Mouse (Mus musculus) embryonic facial prominence, embryonic 11.5 days (tissue): Measurements from ENCODE around the gene Crb3. TPM values are rescaled to one million over a fixed set of nuclear protein-coding genes. Genes with fewer than 3 reads are reported as not detected.

ENCODE experiments used
- ATAC-seq: fragments of 200-750 bp; cut with Nextera tagmentation; replicated peaks from 2 replicates; pipeline ENCODE4 v1.8.0; 2017; ENCODE audit warnings: low read depth; ENCODE audit not compliant: insufficient number of reproducible peaks, low FRiP score, low TSS enrichment
- DNase-seq: peaks from one replicate; pipeline ENCODE4 v3.0.0-alpha.2; 2015; ENCODE audit warnings: low spot score
- H3K27ac ChIP-seq: fragments of 300-500 bp; sonication (generic); replicated peaks from 2 replicates; pipeline ENCODE4 v1.5.1; 2014; ENCODE audit warnings: mild to moderate bottlenecking, low read depth, low read length, control low read depth
- H3K27me3 ChIP-seq: fragments of 300-500 bp; sonication (generic); 2 replicates; pipeline ENCODE4 v1.6.1; 2014; ENCODE audit warnings: mild to moderate bottlenecking, low read length, moderate library complexity, mixed read lengths; ENCODE audit not compliant: control insufficient read depth, insufficient read depth
- H3K36me3 ChIP-seq: fragments of 300-500 bp; sonication (generic); replicated peaks from 2 replicates; pipeline ENCODE4 v1.6.1; 2014; ENCODE audit warnings: low read depth, mild to moderate bottlenecking, low read length, moderate library complexity, mixed read lengths; ENCODE audit not compliant: control insufficient read depth, insufficient read depth
- H3K4me1 ChIP-seq: fragments of 300-500 bp; sonication (generic); 2 replicates; pipeline ENCODE4 v1.6.1; 2014; ENCODE audit warnings: low read length, mixed read lengths; ENCODE audit not compliant: control insufficient read depth, insufficient read depth
- H3K4me2 ChIP-seq: fragments of 300-500 bp; sonication (generic); 2 replicates; pipeline ENCODE4 v1.6.1; 2014; ENCODE audit warnings: low read depth, mild to moderate bottlenecking, control low read depth, low read length, moderate library complexity
- H3K4me3 ChIP-seq: fragments of 300-500 bp; sonication (generic); 2 replicates; pipeline ENCODE4 v1.5.1; 2014; ENCODE audit warnings: low read depth, low read length, control low read depth
- H3K9ac ChIP-seq: fragments of 300-500 bp; sonication (generic); replicated peaks from 2 replicates; pipeline ENCODE4 v1.6.1; 2014; ENCODE audit warnings: mild to moderate bottlenecking, control low read depth, low read length
- H3K9me3 ChIP-seq: fragments of 300-500 bp; sonication (generic); replicated peaks from 2 replicates; pipeline ENCODE4 v1.6.1; 2016; ENCODE audit warnings: mild to moderate bottlenecking, low read length, inconsistent platforms, mixed read lengths; ENCODE audit not compliant: control insufficient read depth
- WGBS: fragments of 180-500 bp; shearing (Covaris S2); extraction: QIAGEN DNeasy Blood & Tissue Kit; methylation state at CpG from one replicate; pipeline ENCODE4 v1.1.7; 2014; 5-methylcytosine and 5-hydroxymethylcytosine counted together
- polyA plus RNA-seq: library from polyadenylated mRNA; unstranded; fragments of >200 nt; fragmentation: Nextera tagmentation; extraction: Ambion mirVana; gene quantifications from 2 replicates; pipeline ENCODE4 v1.2.1, GENCODE M21; 2014

Gene Crb3
- 5.1 and 5.3 TPM in 2 replicates for polyA plus RNA-seq

DNA sequence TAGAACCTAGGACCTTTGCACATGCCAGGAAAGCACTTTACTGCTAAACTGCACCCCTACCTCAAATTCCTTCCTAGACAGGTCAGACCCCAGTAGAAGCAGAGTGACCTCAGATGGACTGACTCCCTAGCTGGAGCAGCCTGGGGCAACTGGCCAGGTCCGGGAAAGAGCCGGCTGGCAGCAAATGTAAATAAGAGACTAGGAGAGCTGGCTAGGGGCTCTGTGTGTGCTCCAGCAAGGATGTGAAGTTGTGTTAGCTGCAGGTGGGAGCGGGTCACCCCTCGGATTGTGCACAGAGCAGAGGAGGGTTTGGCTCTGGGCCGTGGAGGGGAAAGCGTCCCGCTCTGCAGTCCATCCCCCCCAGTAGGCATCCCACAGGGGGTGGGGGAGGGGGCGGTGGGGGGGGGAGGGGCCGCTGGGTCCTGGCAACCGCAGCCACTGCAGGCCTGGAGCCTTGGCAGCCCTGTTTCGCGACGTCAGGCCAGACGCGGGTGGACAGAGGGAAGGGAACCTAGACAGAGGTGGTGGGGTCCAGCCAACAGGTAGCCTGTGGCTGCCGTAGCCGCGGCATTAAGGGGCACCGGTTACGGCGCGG lies at the start of gene Crb3:
Gene Crb3 (plus strand): TSS at position 215 of the 595 bp plus-strand sequence.
- peaks cover 3% of the 10 kb centered on the region for H3K4me1 ChIP-seq
- 0% methylated on average over 18 of the region's 22 CpGs for WGBS
- H3K27ac ChIP-seq: no peak within 1 kb of the TSS
- peak within 1 kb of the TSS; percentile 51 for H3K4me2 ChIP-seq
- H3K27me3 ChIP-seq: peaks cover 24% of the 10 kb centered on the region
- no peaks in the 10 kb centered on the region; the same call in 1 of the 2 replicates for H3K36me3 ChIP-seq
- H3K4me3 ChIP-seq: peak within 1 kb of the TSS; percentile 74
- ATAC-seq (no peak; the same call in 1 of the 2 replicates), DNase-seq (no peak)
- H3K9me3 ChIP-seq: no peaks in the 10 kb centered on the region
- H3K9ac ChIP-seq: peak within 1 kb of the TSS; percentile 67

DNA sequence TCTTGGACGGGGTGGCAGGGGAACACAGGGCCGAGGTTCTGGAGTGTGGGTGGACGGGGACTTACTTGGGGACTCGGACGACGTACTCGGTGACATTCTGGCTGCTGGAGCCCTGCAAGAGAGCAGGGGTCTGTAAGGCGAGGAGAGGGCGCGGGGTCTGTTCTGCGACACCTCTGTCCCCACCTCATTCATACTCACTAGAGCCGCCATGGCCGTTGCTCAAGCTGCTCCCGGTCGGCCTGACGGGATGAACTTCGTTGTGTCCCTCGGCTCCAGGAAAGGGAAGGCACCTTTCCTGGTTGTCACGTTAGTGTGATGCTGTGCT lies 48.0 kb upstream of the Crb3 start:
- Histone ChIP-seq H3K9me3 (no peaks in the 10 kb centered on the region), H3K4me1 (no peaks in the 10 kb centered on the region), H3K4me3 (peak overlapping the region; percentile 74), H3K27ac (no peak overlapping the region; the same call in none of the 2 replicates), H3K4me2 (peak overlapping the region; percentile 84), H3K9ac (peak overlapping the region; percentile 86), H3K27me3 (no peaks in the 10 kb centered on the region), H3K36me3 (peaks cover 5% of the 10 kb centered on the region; the same call in 1 of the 2 replicates)
- ATAC-seq (peak; percentile 26), DNase-seq (no peak)
- WGBS: 1% methylated on average over 19 of the region's 19 CpGs

DNA sequence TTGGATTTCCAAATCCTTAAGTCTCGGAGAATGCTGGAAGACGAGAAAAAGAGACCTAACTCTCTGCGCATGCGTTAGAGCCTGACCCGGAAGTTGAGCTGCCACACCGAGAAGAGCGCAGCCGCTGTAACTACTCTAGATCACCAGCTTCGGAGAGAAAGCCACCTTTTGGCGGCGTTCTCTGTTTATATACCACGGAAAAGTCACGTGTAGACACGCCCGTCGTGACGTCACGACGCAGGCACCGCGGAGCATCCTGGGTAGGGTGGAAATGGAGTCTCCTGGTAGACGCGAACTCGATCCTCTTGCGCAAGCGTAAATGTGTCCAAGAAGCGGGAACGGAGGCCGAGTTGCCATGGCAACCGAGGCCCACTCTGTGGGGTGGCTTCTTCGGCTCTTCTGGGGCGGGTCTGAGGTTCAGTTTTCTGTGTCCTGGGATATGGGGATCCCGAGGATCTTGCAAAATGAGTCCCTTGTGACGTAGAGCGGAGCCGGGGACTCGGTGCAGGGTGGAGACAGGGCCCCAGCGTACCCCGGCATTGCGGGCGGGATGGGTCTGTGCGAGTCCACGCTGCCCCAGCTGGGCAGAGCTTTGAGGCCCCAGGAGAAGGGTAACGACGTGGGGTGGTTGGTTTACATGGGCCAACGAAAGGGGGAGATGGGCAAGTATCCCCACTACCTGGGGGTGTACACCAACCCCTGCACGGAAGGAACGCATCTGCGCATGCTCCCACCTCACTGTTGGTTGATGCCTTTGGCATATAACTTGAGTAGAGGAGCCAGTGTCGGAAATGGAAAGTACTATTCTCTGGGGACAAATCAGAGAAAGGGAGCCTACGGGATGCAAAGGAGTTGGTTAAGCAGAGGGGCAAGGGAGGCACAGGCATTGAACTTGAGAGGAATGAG lies 47.4 kb upstream of the Crb3 start, which contains the start of the genes Gtf2f1 and Gm17949:
Gene Gtf2f1 (minus strand): TSS at position 53 of the 906 bp plus-strand sequence.
Gene Gm17949 (plus strand): TSS at position 234 of the 906 bp plus-strand sequence.
- Histone ChIP-seq H3K27me3 (no peaks in the 10 kb centered on the region), H3K27ac (peak within 1 kb of the TSS; percentile 87), H3K4me2 (peak within 1 kb of the TSS; percentile 85), H3K36me3 (peaks cover 5% of the 10 kb centered on the region; the same call in 1 of the 2 replicates), H3K4me3 (peak within 1 kb of the TSS; percentile 74), H3K9ac (peak within 1 kb of the TSS; percentile 86), H3K9me3 (no peaks in the 10 kb centered on the region), H3K4me1 (no peaks in the 10 kb centered on the region)
- WGBS: under 1% methylated on average over 51 of the region's 51 CpGs
- ATAC-seq (peak; percentile 88), DNase-seq (peak; percentile 100)

DNA sequence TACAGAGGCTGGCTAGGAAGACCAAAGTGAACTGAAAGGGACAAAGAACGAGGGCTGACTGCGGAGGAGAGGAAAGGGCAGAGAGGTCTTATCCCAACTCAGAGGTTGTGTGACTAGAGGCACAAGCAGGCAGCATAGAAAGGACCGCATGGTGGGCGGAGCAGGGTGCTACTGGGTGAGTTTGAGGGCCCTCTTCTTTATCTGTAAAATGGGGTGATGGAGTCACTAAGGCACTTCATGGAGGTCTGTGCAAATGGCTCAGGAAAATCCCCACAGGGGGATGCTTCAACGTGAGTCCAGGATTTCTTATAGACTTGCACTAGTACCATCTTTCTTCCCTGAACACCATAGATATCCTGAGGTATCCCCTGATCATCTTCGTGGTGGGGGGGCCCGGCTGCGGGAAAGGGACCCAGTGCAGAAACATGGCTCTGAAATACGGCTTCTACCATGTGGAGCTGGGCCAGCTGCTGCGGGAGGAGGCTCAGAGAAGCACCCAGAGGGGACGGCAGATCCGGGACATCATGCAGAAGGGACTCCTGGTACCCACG lies 46.6 kb upstream of the Crb3 start:
- no peaks in the 10 kb centered on the region for H3K9me3 ChIP-seq
- 76% methylated on average over 13 of the region's 13 CpGs for WGBS
- ATAC-seq (no peak), DNase-seq (no peak)
- H3K4me3 ChIP-seq: peak overlapping the region; percentile 74; the same call in 1 of the 2 replicates
- H3K9ac ChIP-seq: peak overlapping the region; percentile 73
- H3K27ac ChIP-seq: no peak overlapping the region
- no peaks in the 10 kb centered on the region for H3K27me3 ChIP-seq
- H3K4me2 ChIP-seq: peak overlapping the region; percentile 85
- no peaks in the 10 kb centered on the region for H3K4me1 ChIP-seq
- no peaks in the 10 kb centered on the region; the same call in 1 of the 2 replicates for H3K36me3 ChIP-seq

DNA sequence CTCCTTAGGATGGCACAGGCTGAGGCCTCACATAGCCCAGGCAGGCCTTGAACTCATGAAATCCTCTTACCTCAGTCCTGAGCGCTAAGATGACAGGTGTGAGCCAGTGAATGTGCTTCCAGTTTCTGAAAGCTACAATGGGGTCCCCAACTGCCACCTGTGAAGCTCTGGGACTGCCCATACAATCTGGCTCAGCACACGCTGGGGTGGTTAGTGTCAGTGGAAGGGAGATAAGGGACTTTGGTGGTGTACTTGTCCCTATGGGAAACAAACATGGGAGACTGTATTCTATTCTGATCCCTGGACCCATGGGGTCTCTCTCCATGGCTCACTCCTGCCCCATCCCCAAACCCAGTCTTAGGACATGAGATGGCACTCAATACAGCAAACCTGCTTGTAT lies 39.2 kb upstream of the Crb3 start:
- DNase-seq: no peak
- Histone ChIP-seq H3K4me2 (no peak overlapping the region), H3K36me3 (peaks cover 26% of the 10 kb centered on the region), H3K9ac (no peak overlapping the region), H3K4me1 (no peaks in the 10 kb centered on the region), H3K27me3 (no peaks in the 10 kb centered on the region), H3K9me3 (no peaks in the 10 kb centered on the region), H3K27ac (no peak overlapping the region), H3K4me3 (no peak overlapping the region)
- no peak for ATAC-seq
- 80% methylated on average over 2 of the region's 2 CpGs for WGBS

DNA sequence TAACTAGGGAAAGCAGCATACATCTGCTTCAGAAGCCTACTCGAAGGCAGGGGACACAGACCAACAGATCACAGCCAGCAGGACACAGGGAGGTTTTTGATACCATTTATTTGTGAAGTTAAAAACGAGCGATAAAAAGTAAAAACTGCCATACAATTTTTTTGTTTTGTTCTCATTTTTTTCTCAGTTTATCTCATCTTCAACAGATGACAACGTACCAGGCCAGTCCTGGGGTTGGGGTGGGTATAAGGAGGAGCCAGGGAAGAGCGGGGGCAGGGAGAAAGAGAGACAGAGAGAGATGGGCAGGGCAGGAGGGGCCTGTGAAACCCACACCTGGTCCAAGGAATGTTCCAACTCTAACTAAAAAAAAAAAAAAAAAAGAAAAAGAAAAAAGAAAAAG lies 37.9 kb upstream of the Crb3 start:
- DNase-seq (no peak), ATAC-seq (no peak)
- Histone ChIP-seq H3K4me2 (no peak overlapping the region), H3K27ac (no peak overlapping the region), H3K4me3 (no peak overlapping the region), H3K4me1 (no peaks in the 10 kb centered on the region), H3K27me3 (no peaks in the 10 kb centered on the region), H3K9ac (no peak overlapping the region), H3K9me3 (no peaks in the 10 kb centered on the region), H3K36me3 (peaks cover 37% of the 10 kb centered on the region)
- 93% methylated on average over 5 of the region's 5 CpGs for WGBS

DNA sequence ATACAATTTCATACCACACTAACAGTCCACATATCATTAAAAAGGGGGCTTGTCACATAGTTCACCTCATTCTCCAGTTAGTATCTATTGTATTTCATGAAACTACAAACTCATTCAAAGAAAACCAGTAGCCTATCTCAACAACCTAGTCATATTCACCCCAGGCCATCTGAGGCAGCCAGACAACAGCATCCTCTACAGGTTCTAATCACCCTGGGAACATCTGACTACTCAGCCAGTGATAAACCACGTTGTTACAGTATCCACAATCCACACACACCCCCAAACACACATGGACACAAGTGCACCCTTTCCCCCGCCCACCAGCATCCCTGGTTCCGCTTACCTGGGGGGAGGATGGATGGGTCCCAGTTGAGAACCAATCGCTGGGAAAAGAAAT lies 31.4 kb upstream of the Crb3 start:
- Histone ChIP-seq H3K27ac (no peak overlapping the region), H3K4me2 (no peak overlapping the region), H3K9ac (no peak overlapping the region), H3K9me3 (no peaks in the 10 kb centered on the region), H3K4me1 (no peaks in the 10 kb centered on the region), H3K4me3 (no peak overlapping the region), H3K36me3 (peaks cover 36% of the 10 kb centered on the region), H3K27me3 (no peaks in the 10 kb centered on the region)
- 91% methylated on average over 4 of the region's 4 CpGs for WGBS
- ATAC-seq (no peak), DNase-seq (no peak)
